Mouse (Mus musculus) spleen, postnatal 0 days (tissue): ENCODE data around the gene Gm4070. TPM values are rescaled to one million over a fixed set of nuclear protein-coding genes. Genes with fewer than 3 reads are reported as not detected.

Experiments
- polyA plus RNA-seq: library from polyadenylated mRNA; unstranded; fragments of >200 nt; fragmentation: Nextera tagmentation; extraction: Ambion mirVana; gene quantifications from 2 replicates; pipeline ENCODE4 v1.2.1, GENCODE M21; 2015

The Gm4070 gene
- polyA plus RNA-seq: 0.65 and 2.0 TPM in 2 replicates

DNA sequence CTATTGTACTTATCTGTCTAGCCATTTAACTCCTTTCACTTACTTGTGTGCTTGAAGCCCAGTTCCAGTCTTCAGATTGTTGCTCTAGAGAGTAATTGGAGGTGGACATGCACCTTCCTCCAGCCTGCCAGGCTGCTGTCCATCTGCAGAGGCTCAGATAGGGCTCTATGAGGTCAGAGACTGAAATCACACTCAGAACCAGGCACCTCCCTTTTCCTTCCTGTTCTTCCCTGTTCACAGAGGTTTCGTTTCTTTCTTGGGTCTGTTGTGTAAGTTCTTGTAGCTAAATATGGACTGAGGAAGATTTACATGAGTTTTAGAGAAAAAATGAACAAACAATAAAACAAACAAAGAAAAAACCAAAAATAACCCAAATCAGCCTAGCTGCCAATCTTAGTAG is at the start of gene Gm4070:
Gm4070 (minus strand) TSS at position 156 of the 400 bp plus-strand sequence.

Other genes with a start within 250 kb of the Gm4070 start
- 153 and 175 TPM in 2 replicates for gene Ilk, start 217.4 kb downstream of the Gm4070 start, polyA plus RNA-seq
- 17.3 and 17.4 TPM in 2 replicates for gene Rrp8, start 216.6 kb downstream of the Gm4070 start, polyA plus RNA-seq
- gene Taf10, start 209.6 kb downstream of the Gm4070 start, polyA plus RNA-seq: 135 and 154 TPM in 2 replicates
- 43.0 and 44.6 TPM in 2 replicates for gene Tpp1, start 201.7 kb downstream of the Gm4070 start, polyA plus RNA-seq
- 1.6 and 2.4 TPM in 2 replicates for gene Dchs1, start 166.3 kb downstream of the Gm4070 start, polyA plus RNA-seq
- gene Mrpl17, start 142.9 kb downstream of the Gm4070 start, polyA plus RNA-seq: 255 and 272 TPM in 2 replicates